Comparison of ENCODE assay signal across 22 mouse cellular contexts in genomic region chr2:22271555-22271954, GRCm38 (mm10). TPM values are rescaled to one million over a fixed set of nuclear protein-coding genes. Genes with fewer than 3 reads are reported as not detected.
"Had no signal": no experiment of that assay in that cellular context is flagged by ENCODE, and none has a peak within 500 bp of the region (broad histone marks: within the 10 kb centered on the region; RNA-seq: fewer than 3 reads in every experiment).

No protein-coding gene starts in this region.

- H3K27me3 ChIP-seq: lung, embryonic 15.5 days; megakaryocyte, embryonic 14.5 days; midbrain, embryonic 12.5 days; neural tube, embryonic 12.5 days; stomach, embryonic 15.5 days had no signal

- H3K4me2 ChIP-seq: lung, embryonic 15.5 days; midbrain, embryonic 12.5 days; neural tube, embryonic 12.5 days; stomach, embryonic 15.5 days had no signal

- ATAC-seq: liver, postnatal 0 days; lung, postnatal 0 days; midbrain, embryonic 16.5 days had no signal

- H3K27ac ChIP-seq: lung, embryonic 15.5 days; macrophage; midbrain, embryonic 12.5 days; neural tube, embryonic 12.5 days; stomach, embryonic 15.5 days; stomach, postnatal 0 days had no signal

- H3K9me3 ChIP-seq: lung, embryonic 15.5 days; megakaryocyte, embryonic 14.5 days; midbrain, embryonic 12.5 days; neural tube, embryonic 12.5 days; stomach, embryonic 15.5 days had no signal

- H3K36me3 ChIP-seq: lung, embryonic 15.5 days; midbrain, embryonic 12.5 days; neural tube, embryonic 12.5 days; stomach, embryonic 15.5 days had no signal

- H3K4me1 ChIP-seq: lung, embryonic 15.5 days; megakaryocyte, embryonic 14.5 days; midbrain, embryonic 12.5 days; neural tube, embryonic 12.5 days; stomach, embryonic 15.5 days had no signal

- H3K9ac ChIP-seq: liver, postnatal 0 days; lung, embryonic 15.5 days; midbrain, embryonic 12.5 days; neural tube, embryonic 12.5 days; stomach, embryonic 15.5 days had no signal

- H3K4me3 ChIP-seq: lung, embryonic 15.5 days; megakaryocyte, embryonic 14.5 days; midbrain, embryonic 12.5 days; neural tube, embryonic 12.5 days; stomach, embryonic 15.5 days had no signal

- DNase-seq: liver, postnatal 0 days; lung, adult 2 months; lung, postnatal 14 days; lung, postnatal 36 days; midbrain, embryonic 14.5 days; right cerebral cortex, postnatal 14 days; thymus, adult 2 months; thymus, postnatal 25 days; thymus, postnatal 4 days had no signal

RNA-seq across cellular contexts. Expression of gene Myo3a, which starts 44.3 kb away (rescaled TPM):
- total RNA-seq: megakaryocyte progenitor cell, adult 5-6 weeks; monocyte, adult 5-6 weeks had no signal
- polyA plus RNA-seq: liver, postnatal 0 days; lung, adult 2 months; lung, embryonic 15.5 days; lung, postnatal 0 days; macrophage; midbrain, embryonic 16.5 days; neural tube, embryonic 12.5 days; spleen, adult 2 months; thymus, adult 2 months; urinary bladder, adult 2 months had no signal
